Mouse (Mus musculus) left cerebral cortex, adult 18-20 months (tissue): ENCODE data around the gene Herc2. TPM values are rescaled to one million over a fixed set of nuclear protein-coding genes. Genes with fewer than 3 reads are reported as not detected.

ENCODE experiments used
- DNase-seq, 2 experiments: peaks; one replicate each; pipeline ENCODE4 v3.0.0; 2021 to 2022; ENCODE audit warnings: low spot score in 2 of 2, mixed read lengths in 1 of 2
- total RNA-seq, 2 experiments: library from RNA; stranded (reverse); gene quantifications; 2 replicates each; pipeline ENCODE4 v1.2.3; 2021

The Herc2 gene
- total RNA-seq, 2 experiments from 2014 or later, result 128 to 129 TPM

- no peak for DNase-seq
These were observed 16.1 kb downstream of the Herc2 start for GRCm38 (mm10) chr7:56066136-56066535.

- DNase-seq, result no peak
These were observed 16.6 kb downstream of the Herc2 start for GRCm38 (mm10) chr7:56066634-56067033.

- DNase-seq, result peak; percentile 45 to 55
These were observed 21.7 kb downstream of the Herc2 start for GRCm38 (mm10) chr7:56071724-56072123.

- DNase-seq, result no peak
These were observed 33.0 kb downstream of the Herc2 start for GRCm38 (mm10) chr7:56083034-56083433.

GRCm38 (mm10) chr7:56089097-56089496 is 39.1 kb downstream of the Herc2 start:
- DNase-seq, result no peak

GRCm38 (mm10) chr7:56091445-56091844 is 41.4 kb downstream of the Herc2 start:
- DNase-seq, result no peak

GRCm38 (mm10) chr7:56102293-56102847 is 52.4 kb downstream of the Herc2 start:
- no peak for DNase-seq

GRCm38 (mm10) chr7:56112999-56113398 is 63.0 kb downstream of the Herc2 start:
- DNase-seq, result no peak

GRCm38 (mm10) chr7:56114148-56114547 is 64.2 kb downstream of the Herc2 start:
- DNase-seq, result no peak

GRCm38 (mm10) chr7:56120968-56121367 is 71.0 kb downstream of the Herc2 start:
- no peak for DNase-seq

- no peak for DNase-seq
These were observed 71.4 kb downstream of the Herc2 start for GRCm38 (mm10) chr7:56121425-56121824.

GRCm38 (mm10) chr7:56128080-56128479 is 78.1 kb downstream of the Herc2 start:
- DNase-seq, result no peak

GRCm38 (mm10) chr7:56129577-56129976 is 79.6 kb downstream of the Herc2 start:
- DNase-seq, result no peak

- DNase-seq, result no peak
These were observed 81.6 kb downstream of the Herc2 start for GRCm38 (mm10) chr7:56131548-56131947.

- DNase-seq, result no peak
These were observed 88.7 kb downstream of the Herc2 start for GRCm38 (mm10) chr7:56138706-56139105.

GRCm38 (mm10) chr7:56146424-56146823 is 96.4 kb downstream of the Herc2 start:
- DNase-seq, result no peak

- no peak for DNase-seq
These were observed 98.9 kb downstream of the Herc2 start for GRCm38 (mm10) chr7:56148925-56149324.

GRCm38 (mm10) chr7:56151885-56152676 is 102.1 kb downstream of the Herc2 start:
- DNase-seq, result no peak

GRCm38 (mm10) chr7:56153161-56153560 is 103.2 kb downstream of the Herc2 start:
- no peak for DNase-seq

- DNase-seq, result no peak
These were observed 103.6 kb downstream of the Herc2 start for GRCm38 (mm10) chr7:56153625-56154024.

- no peak for DNase-seq
These were observed 113.3 kb downstream of the Herc2 start for GRCm38 (mm10) chr7:56163316-56163715.

GRCm38 (mm10) chr7:56168713-56169112 is 118.7 kb downstream of the Herc2 start:
- no peak for DNase-seq

- DNase-seq, result no peak
These were observed 127.4 kb downstream of the Herc2 start for GRCm38 (mm10) chr7:56177371-56177770.
